Mouse (Mus musculus): ENCODE results near the gene Msgn1. TPM values are rescaled to one million over a fixed set of nuclear protein-coding genes. Genes with fewer than 3 reads are reported as not detected.

Msgn1 gene
- polyA plus RNA-seq, 1 experiment from 2014 or later: not detected

GRCm38 (mm10) chr12:11215555-11215954, 6.8 kb upstream of the Msgn1 start:
- no peaks in the 10 kb centered on the region for H3K4me1 ChIP-seq (replicated peaks)
- no peaks in the 10 kb centered on the region for H3K36me3 ChIP-seq
- no peaks in the 10 kb centered on the region for H3K27me3 ChIP-seq (ENCODE audit: insufficient read depth, poor library complexity, severe bottlenecking)
- no peak overlapping the region for H3K4me3 ChIP-seq
- H3K27ac ChIP-seq: no peak overlapping the region
- no peaks in the 10 kb centered on the region for H3K9me3 ChIP-seq
- no peak for DNase-seq (ENCODE audit: low spot score)
- WGBS: 85% methylated on average over 2 of the region's 2 CpGs

DNA sequence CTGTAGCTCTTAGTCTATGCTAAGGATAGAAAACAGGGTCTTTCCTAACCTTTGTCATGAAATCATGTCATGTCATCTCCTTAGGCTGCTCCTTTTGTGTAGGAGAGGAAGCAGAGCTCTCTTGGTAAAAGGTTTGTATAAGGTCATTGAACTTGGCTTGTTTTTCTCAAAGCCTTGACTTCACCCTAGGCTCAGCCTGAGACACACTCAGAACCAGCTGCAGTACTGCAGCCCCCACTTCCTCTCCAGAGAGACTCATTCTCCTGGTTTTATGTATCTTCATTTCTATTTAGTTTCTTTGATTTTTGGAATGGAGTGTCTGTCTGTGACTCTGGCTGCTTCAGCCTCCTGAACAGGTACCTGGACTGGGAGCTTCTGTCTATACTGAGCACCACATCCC, 6.0 kb upstream of the Msgn1 start:
- Histone ChIP-seq H3K36me3 (no peaks in the 10 kb centered on the region), H3K27me3 (ENCODE audit: insufficient read depth, poor library complexity, severe bottlenecking) (no peaks in the 10 kb centered on the region), H3K9me3 (no peaks in the 10 kb centered on the region), H3K27ac (no peak overlapping the region), H3K4me1 (replicated peaks) (no peaks in the 10 kb centered on the region), H3K4me3 (no peak overlapping the region)
- no peak for DNase-seq (ENCODE audit: low spot score)

DNA sequence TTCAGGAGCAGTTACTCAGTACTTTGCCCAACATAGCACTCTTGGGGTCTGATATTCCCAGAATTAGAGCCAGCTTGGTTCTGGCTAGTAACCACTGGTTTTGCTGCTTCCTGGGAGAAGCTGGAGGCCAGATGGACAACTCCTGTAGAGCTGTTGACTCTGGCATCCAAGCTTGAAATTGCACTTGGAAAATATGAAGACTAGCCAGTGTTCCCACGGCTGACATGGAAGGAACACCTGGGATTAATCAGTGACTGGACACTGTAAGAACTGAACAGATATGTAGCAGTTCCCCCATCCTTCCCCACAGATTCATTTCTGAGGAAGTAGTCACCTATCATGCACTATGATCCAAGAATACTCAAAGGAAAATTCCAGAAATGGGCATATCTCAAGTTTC, 4.1 kb upstream of the Msgn1 start:
- Histone ChIP-seq H3K9me3 (no peaks in the 10 kb centered on the region), H3K27ac (no peak overlapping the region), H3K36me3 (no peaks in the 10 kb centered on the region), H3K4me1 (replicated peaks) (0 out of 2 replicates have a peak, but pooled peaks cover 3% of the 10 kb centered on the region), H3K27me3 (ENCODE audit: insufficient read depth, poor library complexity, severe bottlenecking) (no peaks in the 10 kb centered on the region), H3K4me3 (no peak overlapping the region)
- 73% methylated on average over 1 of the region's 1 CpGs for WGBS
- DNase-seq (ENCODE audit: low spot score): no peak

- WGBS: 77% methylated on average over 3 of the region's 3 CpGs
Observed at GRCm38 (mm10) chr12:11210361-11210760, 1.6 kb upstream of the Msgn1 start.

DNA sequence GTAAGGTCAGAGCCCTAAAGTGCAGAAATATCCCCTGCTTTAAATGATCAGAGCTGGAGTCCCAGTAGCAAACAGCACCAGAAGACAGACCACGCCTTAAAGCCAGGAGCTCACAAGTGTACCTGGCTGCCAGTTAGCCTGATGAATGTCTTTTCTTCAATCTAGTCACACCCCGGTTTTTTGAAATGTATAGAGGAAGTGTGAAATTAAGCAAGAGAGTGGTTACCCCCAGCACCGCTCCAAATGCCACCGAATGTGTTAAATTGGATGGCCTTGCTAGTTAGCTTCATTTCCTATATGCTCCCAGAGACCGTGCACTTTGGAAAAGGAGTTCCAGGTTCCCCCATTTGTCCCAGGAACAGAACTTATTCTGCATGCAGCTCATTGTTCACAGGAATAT, 864 bp upstream of the Msgn1 start:
- Histone ChIP-seq H3K4me1 (replicated peaks) (0 out of 2 replicates have a peak, but pooled peaks cover 3% of the 10 kb centered on the region), H3K9me3 (no peaks in the 10 kb centered on the region), H3K4me3 (no peak overlapping the region), H3K27ac (no peak overlapping the region), H3K27me3 (ENCODE audit: insufficient read depth, poor library complexity, severe bottlenecking) (no peaks in the 10 kb centered on the region), H3K36me3 (no peaks in the 10 kb centered on the region)
- no peak for DNase-seq (ENCODE audit: low spot score)
- 85% methylated on average over 5 of the region's 5 CpGs for WGBS

More at GRCm38 (mm10) chr12:11210361-11210760, 1.6 kb upstream of the Msgn1 start:
- Histone ChIP-seq H3K4me3 (no peak overlapping the region), H3K27ac (no peak overlapping the region), H3K27me3 (ENCODE audit: insufficient read depth, poor library complexity, severe bottlenecking) (no peaks in the 10 kb centered on the region), H3K9me3 (no peaks in the 10 kb centered on the region), H3K36me3 (no peaks in the 10 kb centered on the region), H3K4me1 (replicated peaks) (0 out of 2 replicates have a peak, but pooled peaks cover 3% of the 10 kb centered on the region)
- DNase-seq (ENCODE audit: low spot score): no peak

GRCm38 (mm10) chr12:11206321-11206720, 2.5 kb downstream of the Msgn1 start:
- H3K27me3 ChIP-seq (ENCODE audit: insufficient read depth, poor library complexity, severe bottlenecking): no peaks in the 10 kb centered on the region
- WGBS: 82% methylated on average over 4 of the region's 4 CpGs
- H3K4me1 ChIP-seq (replicated peaks): 0 out of 2 replicates have a peak, but pooled peaks cover 3% of the 10 kb centered on the region
- no peak for DNase-seq (ENCODE audit: low spot score)
- no peaks in the 10 kb centered on the region for H3K36me3 ChIP-seq
- no peak overlapping the region for H3K4me3 ChIP-seq
- no peak overlapping the region for H3K27ac ChIP-seq
- no peaks in the 10 kb centered on the region for H3K9me3 ChIP-seq

- Histone ChIP-seq H3K27me3 (ENCODE audit: insufficient read depth, poor library complexity, severe bottlenecking) (no peaks in the 10 kb centered on the region), H3K36me3 (no peaks in the 10 kb centered on the region), H3K4me3 (no peak overlapping the region), H3K9me3 (no peaks in the 10 kb centered on the region), H3K4me1 (replicated peaks) (0 out of 2 replicates have a peak, but pooled peaks cover 3% of the 10 kb centered on the region), H3K27ac (no peak overlapping the region)
- WGBS: 82% methylated on average over 18 of the region's 18 CpGs
- no peak for DNase-seq (ENCODE audit: low spot score)
Observed at GRCm38 (mm10) chr12:11203694-11204665, 4.8 kb downstream of the Msgn1 start.

DNA sequence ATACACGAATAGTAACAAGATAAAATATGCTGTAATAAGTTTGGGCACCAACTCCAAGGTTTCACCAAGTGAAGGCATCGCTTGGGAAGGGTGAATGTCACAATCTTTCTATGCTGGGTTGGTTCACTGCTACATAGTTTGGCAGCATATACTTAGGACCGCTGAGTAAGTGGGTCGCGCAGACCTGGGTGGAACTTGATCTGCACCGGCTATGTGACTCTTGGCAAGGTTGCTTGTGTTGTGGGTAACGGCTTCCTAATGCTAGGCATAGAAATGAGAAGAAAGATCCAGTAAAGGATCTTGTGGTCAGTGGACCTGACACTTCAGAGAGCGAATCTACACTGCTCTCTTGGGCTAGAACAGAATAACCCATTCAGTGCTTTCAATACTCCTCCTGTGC, 6.3 kb downstream of the Msgn1 start:
- WGBS: 94% methylated on average over 8 of the region's 8 CpGs
- H3K27ac ChIP-seq: no peak overlapping the region
- no peaks in the 10 kb centered on the region for H3K4me1 ChIP-seq (replicated peaks)

GRCm38 (mm10) chr12:11200711-11201110, 8.1 kb downstream of the Msgn1 start:
- DNase-seq (ENCODE audit: low spot score): no peak
- H3K4me1 ChIP-seq (replicated peaks): peaks cover 7% of the 10 kb centered on the region; the same call in 1 of the 2 replicates
- H3K27ac ChIP-seq: no peak overlapping the region
- 97% methylated on average over 12 of the region's 12 CpGs for WGBS
- H3K27me3 ChIP-seq (ENCODE audit: insufficient read depth, poor library complexity, severe bottlenecking): no peaks in the 10 kb centered on the region
- no peak overlapping the region for H3K4me3 ChIP-seq
- H3K9me3 ChIP-seq: no peaks in the 10 kb centered on the region
- H3K36me3 ChIP-seq: no peaks in the 10 kb centered on the region

More for the DNA sequence above, 6.3 kb downstream of the Msgn1 start:
- Histone ChIP-seq H3K27me3 (ENCODE audit: insufficient read depth, poor library complexity, severe bottlenecking) (no peaks in the 10 kb centered on the region), H3K4me3 (no peak overlapping the region), H3K9me3 (no peaks in the 10 kb centered on the region), H3K36me3 (no peaks in the 10 kb centered on the region)
- no peak for DNase-seq (ENCODE audit: low spot score)

DNA sequence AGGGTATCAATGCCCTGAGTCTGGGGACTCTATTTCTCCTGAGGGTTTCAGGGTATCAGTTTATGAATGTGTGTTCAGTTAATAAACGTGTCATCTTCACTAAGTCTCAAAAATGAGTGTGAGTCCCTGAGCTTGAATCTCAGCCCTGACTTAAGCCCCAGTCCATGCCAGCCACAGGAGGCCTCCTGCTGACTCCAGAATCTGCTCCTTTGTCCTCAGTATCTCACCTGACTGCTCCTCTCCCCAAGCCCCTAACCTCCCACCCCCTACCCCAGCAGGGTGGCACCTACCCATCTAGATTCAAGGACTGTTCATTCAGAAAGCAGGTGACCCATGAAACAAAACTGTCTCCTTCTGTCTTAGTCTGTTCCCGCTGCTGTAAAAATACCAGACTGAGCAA, 10.2 kb downstream of the Msgn1 start:
- no peak overlapping the region for H3K4me3 ChIP-seq
- 38% methylated on average over 2 of the region's 2 CpGs for WGBS
- H3K36me3 ChIP-seq: no peaks in the 10 kb centered on the region
- H3K27ac ChIP-seq: no peak overlapping the region
- no peak for DNase-seq (ENCODE audit: low spot score)
- peaks cover 7% of the 10 kb centered on the region; the same call in 1 of the 2 replicates for H3K4me1 ChIP-seq (replicated peaks)
- no peaks in the 10 kb centered on the region for H3K9me3 ChIP-seq
- no peaks in the 10 kb centered on the region for H3K27me3 ChIP-seq (ENCODE audit: insufficient read depth, poor library complexity, severe bottlenecking)

DNA sequence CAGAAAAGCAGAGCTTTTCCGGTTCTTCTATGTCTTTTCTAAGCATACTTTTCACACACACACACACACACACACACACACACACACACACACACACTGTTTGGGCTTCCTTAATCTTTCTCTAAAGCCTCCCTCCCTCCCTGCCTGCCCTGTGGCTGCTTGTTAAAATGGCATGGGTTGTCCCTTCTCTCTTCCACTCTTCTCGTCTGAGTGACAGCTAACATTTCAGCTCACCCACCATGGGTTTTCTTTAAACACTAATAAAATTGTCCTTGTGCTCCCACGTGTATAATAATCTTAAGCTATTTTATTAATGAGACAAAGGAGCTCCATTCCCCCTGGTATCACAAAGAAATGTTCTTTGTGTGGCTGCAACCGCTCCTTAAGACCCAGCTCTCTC, 10.7 kb downstream of the Msgn1 start:
- 30% methylated on average over 4 of the region's 4 CpGs for WGBS
- Histone ChIP-seq H3K9me3 (no peaks in the 10 kb centered on the region), H3K36me3 (no peaks in the 10 kb centered on the region), H3K4me3 (no peak overlapping the region), H3K27ac (no peak overlapping the region), H3K4me1 (replicated peaks) (peaks cover 7% of the 10 kb centered on the region; the same call in 1 of the 2 replicates), H3K27me3 (ENCODE audit: insufficient read depth, poor library complexity, severe bottlenecking) (no peaks in the 10 kb centered on the region)
- DNase-seq (ENCODE audit: low spot score): no peak

- H3K9me3 ChIP-seq: no peaks in the 10 kb centered on the region
- H3K27ac ChIP-seq: no peak overlapping the region
- WGBS: 44% methylated on average over 5 of the region's 5 CpGs
- no peaks in the 10 kb centered on the region for H3K27me3 ChIP-seq (ENCODE audit: insufficient read depth, poor library complexity, severe bottlenecking)
- DNase-seq (ENCODE audit: low spot score): no peak
- H3K36me3 ChIP-seq: no peaks in the 10 kb centered on the region
- H3K4me1 ChIP-seq (replicated peaks): peaks cover 7% of the 10 kb centered on the region; the same call in 1 of the 2 replicates
- H3K4me3 ChIP-seq: no peak overlapping the region
Observed at GRCm38 (mm10) chr12:11196830-11197229, 11.9 kb downstream of the Msgn1 start.

DNA sequence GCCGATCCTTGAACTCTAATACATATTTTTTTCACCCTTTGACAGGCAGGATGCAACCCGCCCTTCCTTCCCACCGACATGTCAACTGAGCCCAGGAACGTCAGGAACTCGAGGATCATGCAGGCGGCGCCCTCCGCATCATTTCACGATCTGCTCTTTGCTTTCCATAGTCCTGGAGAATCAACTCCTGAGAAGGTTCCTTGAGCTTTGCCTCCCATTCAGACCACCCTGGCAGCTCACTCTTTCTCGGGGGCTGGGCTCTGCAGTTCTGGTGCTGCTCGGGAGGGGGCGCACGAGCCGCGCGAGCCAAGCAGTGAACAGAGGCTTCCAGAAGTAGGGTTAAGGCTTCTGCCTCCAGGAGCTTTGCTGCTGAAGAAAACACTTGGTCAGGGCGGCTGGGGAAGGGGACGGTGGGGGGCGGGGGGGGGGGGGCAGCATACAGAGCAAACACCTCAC, 12.6 kb downstream of the Msgn1 start:
- H3K4me3 ChIP-seq: peak overlapping the region; percentile 21; the same call in 1 of the 2 replicates
- WGBS: 10% methylated on average over 19 of the region's 19 CpGs
- H3K27me3 ChIP-seq (ENCODE audit: insufficient read depth, poor library complexity, severe bottlenecking): no peaks in the 10 kb centered on the region
- peak; percentile 88 for DNase-seq (ENCODE audit: low spot score)
- H3K36me3 ChIP-seq: no peaks in the 10 kb centered on the region
- peak overlapping the region; percentile 69; the same call in 1 of the 2 replicates for H3K27ac ChIP-seq
- no peaks in the 10 kb centered on the region for H3K9me3 ChIP-seq
- H3K4me1 ChIP-seq (replicated peaks): peaks cover 7% of the 10 kb centered on the region; the same call in 1 of the 2 replicates

All from hindbrain, embryonic 10.5 days (tissue).